Mouse (Mus musculus) left cerebral cortex, adult 18-20 months (tissue): ENCODE measurements around the gene Gcm2. TPM values are rescaled to one million over a fixed set of nuclear protein-coding genes. Genes with fewer than 3 reads are reported as not detected.
A peak's percentile ranks its signal among the peaks of the same experiment; 100 is the strongest.

Experiments
- DNase-seq, 2 experiments: peaks; one replicate each; pipeline ENCODE4 v3.0.0; 2021 to 2022; ENCODE audit warnings: low spot score in 2 of 2, mixed read lengths in 1 of 2
- total RNA-seq, 2 experiments: library from RNA; stranded (reverse); gene quantifications; 2 replicates each; pipeline ENCODE4 v1.2.3; 2021

The Gcm2 gene
- total RNA-seq, 2 experiments from 2014 or later, result not detected

- no peak for DNase-seq
These were observed 30.1 kb downstream of the Gcm2 start for GRCm38 (mm10) chr13:41080700-41081099.

GRCm38 (mm10) chr13:41079859-41080258 lies 31.0 kb downstream of the Gcm2 start:
- DNase-seq, result no peak

GRCm38 (mm10) chr13:41079421-41079780 lies 31.4 kb downstream of the Gcm2 start, which contains the start of gene Mak:
Mak (minus strand) TSS chr13:41079706.
- peak; percentile 58 to 78 for DNase-seq

- no peak for DNase-seq
These were observed 32.0 kb downstream of the Gcm2 start for GRCm38 (mm10) chr13:41078690-41079420.

- DNase-seq, result no peak
These were observed 32.9 kb downstream of the Gcm2 start for GRCm38 (mm10) chr13:41077921-41078320.

- no peak for DNase-seq
These were observed 37.0 kb downstream of the Gcm2 start for GRCm38 (mm10) chr13:41073819-41074218.

- no peak for DNase-seq
These were observed 39.2 kb downstream of the Gcm2 start for GRCm38 (mm10) chr13:41071617-41072016.

- DNase-seq, result no peak
These were observed 43.2 kb downstream of the Gcm2 start for GRCm38 (mm10) chr13:41067618-41068017.

- no peak for DNase-seq
These were observed 58.9 kb downstream of the Gcm2 start for GRCm38 (mm10) chr13:41051965-41052364.

Other genes with a start within 250 kb of the Gcm2 start
- 10 to 100 TPM; 40.1 to 41.5 TPM for gene Pak1ip1, start 110.0 kb downstream of the Gcm2 start, total RNA-seq
- gene Tmem14c, start 94.7 kb downstream of the Gcm2 start, total RNA-seq, result 10 to 100 TPM; 52.6 to 58.6 TPM
- gene Mak, start 31.3 kb downstream of the Gcm2 start, total RNA-seq, result 1 to 10 TPM; 2.9 to 3.0 TPM
- under 1 TPM in 1 of 2 experiments, not detected in 1; 0.28 TPM for gene Sycp2l, start 3.3 kb upstream of the Gcm2 start, total RNA-seq
- 10 to 100 TPM; 14.6 to 15.3 TPM for gene Elovl2, start 109.4 kb upstream of the Gcm2 start, total RNA-seq
- gene Smim13, start 138.8 kb upstream of the Gcm2 start, total RNA-seq, result 100 to 1,000 TPM; 176 to 180 TPM
- gene Gm17364, start 162.9 kb upstream of the Gcm2 start, total RNA-seq, result not detected